ENCODE assay signal across 13 mouse cellular contexts in the genomic region with DNA sequence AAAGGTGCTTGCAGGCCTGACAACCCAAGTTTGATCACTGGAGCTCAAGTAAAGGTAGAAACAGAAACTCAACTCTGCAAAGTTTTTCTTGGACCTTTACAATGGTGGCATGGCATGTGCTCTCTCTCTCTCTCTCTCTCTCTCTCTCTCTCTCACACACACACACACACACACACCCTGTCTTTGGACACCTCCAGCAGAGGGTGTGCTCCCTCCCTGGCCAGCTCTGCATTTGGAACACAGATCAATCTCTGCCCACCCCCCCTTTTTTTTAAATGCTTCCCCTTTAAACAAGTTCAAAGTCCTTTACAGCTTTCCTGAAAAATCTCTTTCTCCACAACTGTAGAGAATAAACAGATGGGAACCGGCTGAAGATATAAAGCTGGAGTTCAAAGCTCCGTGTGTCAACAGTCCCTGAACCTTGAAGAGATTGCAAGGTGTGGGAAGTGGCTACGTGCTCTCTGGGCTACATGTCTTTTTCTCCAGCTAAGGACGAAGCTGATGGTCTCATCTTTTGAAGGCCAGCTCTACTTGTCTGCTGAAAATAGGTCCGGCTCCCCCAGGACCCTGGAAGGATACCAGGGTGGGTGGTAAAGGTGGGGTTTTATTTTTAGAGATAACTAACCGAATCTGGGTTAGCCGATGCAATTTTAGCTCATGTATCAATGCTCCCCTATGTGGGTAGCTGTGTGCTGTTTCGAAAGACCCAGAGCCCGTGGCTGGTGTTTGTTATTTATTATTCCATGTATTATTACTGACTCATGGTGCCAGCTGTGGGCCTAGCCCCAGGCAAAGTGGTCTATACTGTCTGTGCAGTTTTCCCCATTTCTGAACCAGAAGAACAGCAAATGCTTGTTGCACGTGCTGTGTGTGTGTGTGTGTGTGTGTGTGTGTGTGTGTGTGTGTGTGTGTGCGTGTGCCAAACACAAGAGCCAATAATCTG.
DNase-seq lines count a peak whose midpoint lies in the region; ATAC-seq lines count a peak whose summit lies in the region.
"Had no signal": no experiment of that assay in that cellular context is flagged by ENCODE, and none has a peak within 500 bp of the region (broad histone marks: within the 10 kb centered on the region; RNA-seq: fewer than 3 reads in every experiment).

No protein-coding gene starts in this region.

- H3K4me3 ChIP-seq in lung, embryonic 16.5 days (ENCODE audit: low read length), result no peak overlapping the region
- no peak overlapping the region for H3K4me3 ChIP-seq in intestine, embryonic 15.5 days (replicated peaks)
- H3K4me3 ChIP-seq in stomach, embryonic 16.5 days (replicated peaks; ENCODE audit: low read length), result no peak overlapping the region
- H3K4me3 ChIP-seq: hindbrain, embryonic 12.5 days; neural tube, embryonic 12.5 days had no signal

- H3K9ac ChIP-seq in lung, embryonic 16.5 days (ENCODE audit: low read length), result 0 out of 2 replicates have a peak overlapping the region, but pooled peaks have one; percentile 0
- no peak overlapping the region for H3K9ac ChIP-seq in intestine, embryonic 15.5 days
- no peak overlapping the region for H3K9ac ChIP-seq in stomach, embryonic 16.5 days (ENCODE audit: low read length)
- H3K9ac ChIP-seq: hindbrain, embryonic 12.5 days; neural tube, embryonic 12.5 days had no signal

- peak overlapping the region; percentile 93 for H3K27ac ChIP-seq in lung, embryonic 16.5 days (ENCODE audit: low read length)
- H3K27ac ChIP-seq in intestine, embryonic 15.5 days, result peak overlapping the region; percentile 59
- H3K27ac ChIP-seq in stomach, embryonic 16.5 days (ENCODE audit: low read length), result peak overlapping the region; percentile 80
- H3K27ac ChIP-seq: neural tube, embryonic 12.5 days had no signal

- DNase-seq in heart, adult 11 months, result peak; percentile 76
- DNase-seq in heart, postnatal 25 days (ENCODE audit: low spot score), result no peak
- no peak for DNase-seq in lung, postnatal 4 days
- no peak for DNase-seq in thymus, postnatal 0 days (ENCODE audit: low spot score)
- no peak for DNase-seq in MN1 (ENCODE audit: low spot score)
- DNase-seq: adrenal gland, postnatal 10 days; layer of hippocampus, adult 9-11 months had no signal

- intact Hi-C loops in heart, postnatal 25 days (cut with DNase I), result no loop called here

- ATAC-seq in lung, embryonic 16.5 days (ENCODE audit: low read depth), result no peak
- peak; percentile 86 for ATAC-seq in intestine, embryonic 15.5 days
- peak; percentile 54; the same call in 1 of the 2 replicates for ATAC-seq in stomach, embryonic 16.5 days (ENCODE audit: insufficient read depth, low FRiP score)

- H3K4me2 ChIP-seq in lung, embryonic 16.5 days (ENCODE audit: low read depth, low read length), result no peak overlapping the region
- H3K4me2 ChIP-seq in intestine, embryonic 15.5 days (replicated peaks), result no peak overlapping the region
- no peak overlapping the region for H3K4me2 ChIP-seq in stomach, embryonic 16.5 days (ENCODE audit: low read depth, low read length)
- H3K4me2 ChIP-seq: hindbrain, embryonic 12.5 days; neural tube, embryonic 12.5 days had no signal

- H3K27me3 ChIP-seq in lung, embryonic 16.5 days (ENCODE audit: control insufficient read depth, insufficient read depth, low read depth, low read length), result peaks cover 2% of the 10 kb centered on the region; the same call in 1 of the 2 replicates
- H3K27me3 ChIP-seq in intestine, embryonic 15.5 days (replicated peaks), result peaks cover 2% of the 10 kb centered on the region; the same call in 1 of the 2 replicates
- no peaks in the 10 kb centered on the region for H3K27me3 ChIP-seq in stomach, embryonic 16.5 days (ENCODE audit: control insufficient read depth, insufficient read depth, low read length)
- H3K27me3 ChIP-seq: CH12.LX had no signal

- H3K4me1 ChIP-seq in lung, embryonic 16.5 days (replicated peaks; ENCODE audit: control insufficient read depth, insufficient read depth, low read length), result peaks cover 73% of the 10 kb centered on the region
- H3K4me1 ChIP-seq in intestine, embryonic 15.5 days (replicated peaks), result peaks cover 57% of the 10 kb centered on the region
- H3K4me1 ChIP-seq in stomach, embryonic 16.5 days (ENCODE audit: control insufficient read depth, insufficient read depth, low read length), result peaks cover 46% of the 10 kb centered on the region

- 29% methylated on average over 11 of the region's 11 CpGs for WGBS in lung, embryonic 16.5 days
- 34% methylated on average over 11 of the region's 11 CpGs for WGBS in intestine, embryonic 15.5 days
- 40% methylated on average over 11 of the region's 11 CpGs for WGBS in stomach, embryonic 16.5 days

- H3K36me3 ChIP-seq in lung, embryonic 16.5 days (ENCODE audit: control insufficient read depth, insufficient read depth, low read length), result no peaks in the 10 kb centered on the region
- no peaks in the 10 kb centered on the region for H3K36me3 ChIP-seq in intestine, embryonic 15.5 days
- no peaks in the 10 kb centered on the region for H3K36me3 ChIP-seq in stomach, embryonic 16.5 days (ENCODE audit: control insufficient read depth, insufficient read depth, low read length)
- H3K36me3 ChIP-seq: hindbrain, embryonic 12.5 days; neural tube, embryonic 12.5 days had no signal

- H3K9me3 ChIP-seq in lung, embryonic 16.5 days (ENCODE audit: control insufficient read depth, low read length), result no peaks in the 10 kb centered on the region
- no peaks in the 10 kb centered on the region for H3K9me3 ChIP-seq in intestine, embryonic 15.5 days
- no peaks in the 10 kb centered on the region for H3K9me3 ChIP-seq in stomach, embryonic 16.5 days (replicated peaks; ENCODE audit: control insufficient read depth, low read length)
- H3K9me3 ChIP-seq: hindbrain, embryonic 12.5 days; neural tube, embryonic 12.5 days had no signal
